Mouse (Mus musculus): Measurements from ENCODE around the gene Tbc1d14. TPM values are rescaled to one million over a fixed set of nuclear protein-coding genes. Genes with fewer than 3 reads are reported as not detected.

Tbc1d14 gene
- polyA plus RNA-seq, 1 experiment from 2014 or later: 118 TPM

DNA sequence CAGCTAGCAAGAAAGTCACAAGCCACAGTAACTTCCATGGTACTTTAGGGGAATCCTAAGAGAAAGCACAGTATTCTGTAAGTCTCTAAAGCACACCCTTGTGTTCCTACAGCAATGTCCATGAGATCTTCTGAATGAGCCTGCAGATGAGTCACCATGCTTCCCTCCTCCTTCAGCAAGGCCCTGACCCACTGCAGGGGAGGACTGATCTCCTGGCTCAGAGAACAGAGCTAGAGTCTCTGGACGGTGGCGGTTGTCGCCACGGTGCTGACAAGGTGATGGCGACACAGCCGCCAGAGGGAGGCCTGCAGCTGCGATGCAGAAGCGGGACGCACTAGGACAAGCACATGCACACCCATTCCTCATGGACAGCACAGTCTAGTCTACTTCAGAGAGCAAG, 9.0 kb upstream of the Tbc1d14 start:
- Histone ChIP-seq H3K9ac (replicated peaks; ENCODE audit: low read depth, low read length) (no peak overlapping the region), H3K4me2 (ENCODE audit: low read length) (no peak overlapping the region), H3K36me3 (ENCODE audit: control insufficient read depth, insufficient read depth) (peaks cover 37% of the 10 kb centered on the region), H3K4me1 (replicated peaks; ENCODE audit: control insufficient read depth, insufficient read depth, low read length) (no peaks in the 10 kb centered on the region), H3K27ac (ENCODE audit: low read length) (no peak overlapping the region), H3K9me3 (ENCODE audit: control insufficient read depth, low read length) (no peaks in the 10 kb centered on the region), H3K27me3 (replicated peaks; ENCODE audit: control insufficient read depth, insufficient read depth, low read length) (no peaks in the 10 kb centered on the region), H3K4me3 (replicated peaks; ENCODE audit: low read length) (no peak overlapping the region)
- 94% methylated on average over 9 of the region's 9 CpGs for whole genome bisulfite sequencing
- ATAC-seq: no peak

DNA sequence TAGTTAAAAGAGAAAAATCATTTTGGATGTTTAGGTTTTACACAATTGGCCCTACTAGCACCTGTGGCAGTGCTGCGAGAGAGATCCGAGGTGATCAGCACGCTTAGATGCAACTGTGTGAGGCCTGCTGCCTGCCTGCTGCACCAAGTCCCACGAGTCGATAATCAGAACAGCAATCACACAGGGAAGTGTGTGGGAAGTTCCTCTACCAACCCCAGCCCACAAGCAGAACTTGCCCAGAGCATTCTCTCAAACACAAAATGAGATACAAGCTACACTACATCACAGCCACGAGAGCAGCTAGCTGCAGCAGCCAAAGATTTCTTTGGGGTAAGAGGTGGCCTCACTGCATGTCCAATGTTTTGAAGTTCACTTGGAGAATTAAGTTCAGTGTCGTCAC, 8.4 kb upstream of the Tbc1d14 start:
- Histone ChIP-seq H3K4me3 (replicated peaks; ENCODE audit: low read length) (no peak overlapping the region), H3K4me2 (ENCODE audit: low read length) (no peak overlapping the region), H3K27ac (ENCODE audit: low read length) (no peak overlapping the region), H3K9me3 (ENCODE audit: control insufficient read depth, low read length) (no peaks in the 10 kb centered on the region), H3K27me3 (replicated peaks; ENCODE audit: control insufficient read depth, insufficient read depth, low read length) (no peaks in the 10 kb centered on the region), H3K9ac (replicated peaks; ENCODE audit: low read depth, low read length) (no peak overlapping the region), H3K36me3 (ENCODE audit: control insufficient read depth, insufficient read depth) (peaks cover 33% of the 10 kb centered on the region), H3K4me1 (replicated peaks; ENCODE audit: control insufficient read depth, insufficient read depth, low read length) (no peaks in the 10 kb centered on the region)
- 93% methylated on average over 7 of the region's 7 CpGs for WGBS
- ATAC-seq: no peak

DNA sequence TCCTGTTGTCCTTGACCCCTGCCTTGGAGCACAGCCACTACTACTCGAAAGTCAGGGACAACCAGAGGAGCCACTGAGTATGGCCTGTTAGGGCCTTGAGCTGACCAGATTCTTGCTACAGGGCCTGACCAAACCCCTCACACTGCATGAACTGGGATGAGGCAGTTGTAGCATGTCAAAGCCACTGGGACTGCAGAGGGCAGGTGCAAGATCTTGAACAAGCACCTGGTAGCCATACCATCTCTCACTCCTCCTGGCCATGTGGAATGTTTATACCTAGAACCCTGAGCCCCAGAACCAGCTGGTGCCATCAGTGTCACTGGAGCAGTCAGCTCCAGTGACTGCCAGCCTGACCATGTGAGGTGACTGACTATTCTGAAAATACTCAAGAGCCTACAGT, 5.8 kb upstream of the Tbc1d14 start:
- Histone ChIP-seq H3K4me2 (ENCODE audit: low read length) (no peak overlapping the region), H3K36me3 (ENCODE audit: control insufficient read depth, insufficient read depth) (peaks cover 20% of the 10 kb centered on the region), H3K9me3 (ENCODE audit: control insufficient read depth, low read length) (no peaks in the 10 kb centered on the region), H3K4me3 (replicated peaks; ENCODE audit: low read length) (no peak overlapping the region), H3K27ac (ENCODE audit: low read length) (no peak overlapping the region), H3K4me1 (replicated peaks; ENCODE audit: control insufficient read depth, insufficient read depth, low read length) (no peaks in the 10 kb centered on the region), H3K9ac (replicated peaks; ENCODE audit: low read depth, low read length) (no peak overlapping the region), H3K27me3 (replicated peaks; ENCODE audit: control insufficient read depth, insufficient read depth, low read length) (no peaks in the 10 kb centered on the region)
- ATAC-seq: no peak
- WGBS: 95% methylated on average over 1 of the region's 1 CpGs

DNA sequence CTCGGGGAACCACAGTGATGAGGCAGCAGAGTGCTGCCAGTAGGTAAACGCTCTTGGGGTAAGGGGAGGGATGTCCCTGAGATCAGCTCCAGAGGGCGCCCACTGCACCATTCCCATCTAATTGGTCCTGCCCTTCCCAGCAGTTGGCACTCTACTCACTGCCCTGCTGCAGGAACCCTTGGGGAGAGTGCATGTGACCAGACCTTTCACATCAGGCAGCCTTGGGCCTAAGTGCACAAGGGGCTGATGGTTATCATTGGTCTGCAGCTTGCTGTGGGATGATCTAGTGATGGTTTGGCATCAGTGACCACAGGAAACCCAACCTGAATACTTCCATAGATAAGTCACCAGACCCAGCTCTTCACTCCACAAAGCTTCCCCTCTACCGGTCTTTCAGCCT, 4.6 kb upstream of the Tbc1d14 start:
- no peaks in the 10 kb centered on the region for H3K4me1 ChIP-seq (replicated peaks; ENCODE audit: control insufficient read depth, insufficient read depth, low read length)
- no peak overlapping the region for H3K4me2 ChIP-seq (ENCODE audit: low read length)
- WGBS: 37% methylated on average over 4 of the region's 4 CpGs
- no peak overlapping the region for H3K27ac ChIP-seq (ENCODE audit: low read length)
- H3K9ac ChIP-seq (replicated peaks; ENCODE audit: low read depth, low read length): no peak overlapping the region
- peaks cover 20% of the 10 kb centered on the region for H3K36me3 ChIP-seq (ENCODE audit: control insufficient read depth, insufficient read depth)
- no peaks in the 10 kb centered on the region for H3K9me3 ChIP-seq (ENCODE audit: control insufficient read depth, low read length)
- no peak overlapping the region for H3K4me3 ChIP-seq (replicated peaks; ENCODE audit: low read length)
- H3K27me3 ChIP-seq (replicated peaks; ENCODE audit: control insufficient read depth, insufficient read depth, low read length): no peaks in the 10 kb centered on the region
- ATAC-seq: no peak

DNA sequence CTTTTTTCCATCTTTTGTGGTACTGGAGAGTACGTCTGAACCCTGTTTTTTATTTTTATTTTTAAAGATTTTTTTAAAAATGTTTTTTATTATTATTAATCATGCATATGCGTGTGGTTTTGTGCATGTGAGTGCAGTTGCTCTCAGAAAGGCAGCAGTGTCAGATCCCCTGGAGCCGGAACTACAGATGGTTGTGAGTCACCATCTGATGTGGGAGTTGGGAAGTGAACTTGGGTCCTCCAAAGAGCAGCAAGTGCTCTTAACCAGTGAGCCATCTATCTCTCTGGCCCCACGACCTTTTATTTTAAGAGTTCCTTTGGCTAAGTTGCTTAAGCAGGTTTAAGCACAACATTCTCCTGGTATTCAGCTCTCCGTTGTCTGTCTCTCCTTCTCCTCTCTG, 3.1 kb upstream of the Tbc1d14 start:
- H3K4me3 ChIP-seq (replicated peaks; ENCODE audit: low read length): no peak overlapping the region
- peaks cover 7% of the 10 kb centered on the region for H3K36me3 ChIP-seq (ENCODE audit: control insufficient read depth, insufficient read depth)
- H3K9ac ChIP-seq (replicated peaks; ENCODE audit: low read depth, low read length): no peak overlapping the region
- H3K27me3 ChIP-seq (replicated peaks; ENCODE audit: control insufficient read depth, insufficient read depth, low read length): no peaks in the 10 kb centered on the region
- H3K4me2 ChIP-seq (ENCODE audit: low read length): no peak overlapping the region
- no peaks in the 10 kb centered on the region for H3K4me1 ChIP-seq (replicated peaks; ENCODE audit: control insufficient read depth, insufficient read depth, low read length)
- 76% methylated on average over 5 of the region's 5 CpGs for WGBS
- no peak for ATAC-seq
- no peak overlapping the region for H3K27ac ChIP-seq (ENCODE audit: low read length)
- no peaks in the 10 kb centered on the region for H3K9me3 ChIP-seq (ENCODE audit: control insufficient read depth, low read length)

DNA sequence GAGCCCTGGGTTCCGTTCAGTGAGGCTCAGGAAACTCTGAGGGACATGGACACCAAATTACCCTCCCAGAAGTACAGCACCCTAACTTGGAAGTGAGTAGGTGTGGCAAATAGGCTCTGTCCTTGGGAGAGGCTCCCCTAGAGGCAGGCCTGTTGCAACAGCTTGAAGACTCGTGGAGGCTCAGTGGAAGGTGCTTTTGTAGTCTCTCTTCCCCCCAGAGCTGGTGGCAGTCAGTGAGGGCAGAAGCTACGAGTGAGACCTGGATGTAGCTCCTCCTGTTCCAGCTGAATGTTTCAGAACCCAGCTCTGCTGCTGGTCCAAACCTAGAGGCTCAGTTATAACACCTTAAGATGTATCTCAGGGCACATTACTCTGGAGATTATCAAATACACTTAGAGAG, 2.0 kb upstream of the Tbc1d14 start:
- Histone ChIP-seq H3K9me3 (ENCODE audit: control insufficient read depth, low read length) (no peaks in the 10 kb centered on the region), H3K4me1 (replicated peaks; ENCODE audit: control insufficient read depth, insufficient read depth, low read length) (no peaks in the 10 kb centered on the region), H3K36me3 (ENCODE audit: control insufficient read depth, insufficient read depth) (peaks cover 4% of the 10 kb centered on the region; the same call in 1 of the 2 replicates), H3K27ac (ENCODE audit: low read length) (no peak overlapping the region), H3K4me2 (ENCODE audit: low read length) (no peak overlapping the region), H3K9ac (replicated peaks; ENCODE audit: low read depth, low read length) (no peak overlapping the region), H3K27me3 (replicated peaks; ENCODE audit: control insufficient read depth, insufficient read depth, low read length) (no peaks in the 10 kb centered on the region), H3K4me3 (replicated peaks; ENCODE audit: low read length) (no peak overlapping the region)
- WGBS: 32% methylated on average over 3 of the region's 3 CpGs
- ATAC-seq: no peak

DNA sequence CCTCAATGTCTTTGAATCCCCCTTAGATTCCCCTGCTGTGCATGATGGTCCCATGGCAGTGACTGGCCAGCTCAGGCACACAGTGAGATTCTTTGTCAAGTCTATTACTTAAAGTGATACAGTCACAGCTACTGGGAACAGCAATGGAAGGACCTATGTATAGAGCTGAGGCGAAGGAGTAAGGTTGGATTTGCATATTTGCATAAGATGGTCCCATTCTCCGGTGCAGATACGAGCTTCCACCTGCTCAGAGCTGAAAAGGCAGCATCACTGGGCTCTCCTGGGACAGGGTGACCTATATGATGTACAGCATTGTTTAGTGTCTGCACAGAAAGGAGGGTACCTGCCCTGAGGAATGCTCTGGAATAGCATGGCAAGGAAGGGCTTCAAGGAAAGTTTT, 1.3 kb upstream of the Tbc1d14 start:
- Histone ChIP-seq H3K4me2 (ENCODE audit: low read length) (no peak overlapping the region), H3K27me3 (replicated peaks; ENCODE audit: control insufficient read depth, insufficient read depth, low read length) (no peaks in the 10 kb centered on the region), H3K27ac (ENCODE audit: low read length) (no peak overlapping the region), H3K4me1 (replicated peaks; ENCODE audit: control insufficient read depth, insufficient read depth, low read length) (no peaks in the 10 kb centered on the region), H3K4me3 (replicated peaks; ENCODE audit: low read length) (no peak overlapping the region), H3K9ac (replicated peaks; ENCODE audit: low read depth, low read length) (no peak overlapping the region), H3K9me3 (ENCODE audit: control insufficient read depth, low read length) (no peaks in the 10 kb centered on the region), H3K36me3 (ENCODE audit: control insufficient read depth, insufficient read depth) (no peaks in the 10 kb centered on the region; the same call in 1 of the 2 replicates)
- WGBS: 80% methylated on average over 3 of the region's 3 CpGs
- no peak for ATAC-seq

DNA sequence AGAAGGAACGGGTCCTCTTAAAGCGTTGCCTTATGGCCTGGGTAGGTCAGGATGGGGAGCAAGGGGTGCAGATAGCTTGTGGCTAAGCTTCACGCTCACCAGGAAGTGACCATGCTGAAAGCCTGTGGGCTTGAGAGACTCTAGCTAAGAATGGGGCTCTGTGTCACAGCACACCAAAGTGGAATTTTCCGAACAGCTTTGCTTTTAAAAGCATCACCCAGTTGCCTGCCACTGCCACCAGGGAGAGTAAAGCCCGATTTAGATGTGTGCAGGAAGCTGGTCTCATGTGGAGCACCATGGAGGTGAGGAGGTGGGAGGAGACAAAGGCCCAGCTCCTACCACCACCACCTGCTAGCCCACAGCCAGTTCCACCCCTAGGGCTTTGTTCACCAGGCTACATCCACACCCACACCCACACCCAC, 2.6 kb downstream of the Tbc1d14 start:
- no peaks in the 10 kb centered on the region for H3K27me3 ChIP-seq (replicated peaks; ENCODE audit: control insufficient read depth, insufficient read depth, low read length)
- no peaks in the 10 kb centered on the region for H3K4me1 ChIP-seq (replicated peaks; ENCODE audit: control insufficient read depth, insufficient read depth, low read length)
- H3K27ac ChIP-seq (ENCODE audit: low read length): no peak overlapping the region
- WGBS: 66% methylated on average over 5 of the region's 5 CpGs
- ATAC-seq: no peak
- no peaks in the 10 kb centered on the region for H3K9me3 ChIP-seq (ENCODE audit: control insufficient read depth, low read length)
- no peak overlapping the region for H3K9ac ChIP-seq (replicated peaks; ENCODE audit: low read depth, low read length)
- no peak overlapping the region for H3K4me2 ChIP-seq (ENCODE audit: low read length)
- no peaks in the 10 kb centered on the region for H3K36me3 ChIP-seq (ENCODE audit: control insufficient read depth, insufficient read depth)
- no peak overlapping the region for H3K4me3 ChIP-seq (replicated peaks; ENCODE audit: low read length)

DNA sequence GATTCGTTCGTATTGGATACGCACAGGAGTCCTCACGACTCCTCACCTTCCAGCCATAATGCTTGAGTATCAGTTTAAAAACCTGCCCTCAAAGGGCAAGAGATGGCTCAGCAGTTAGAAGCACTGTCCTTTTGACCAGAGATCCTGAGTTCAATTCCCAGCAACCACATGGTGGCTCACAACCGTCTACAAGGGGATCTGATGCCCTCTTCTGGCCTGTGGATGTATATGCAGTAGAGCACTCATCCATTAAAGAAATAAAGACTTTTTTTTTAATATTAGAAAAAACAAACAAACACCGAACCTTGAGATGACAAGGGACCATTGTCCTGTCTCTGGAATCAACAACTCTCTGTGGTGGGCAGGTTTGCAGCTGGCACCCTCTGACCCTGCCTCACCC, 8.8 kb downstream of the Tbc1d14 start:
- peaks cover 12% of the 10 kb centered on the region for H3K4me1 ChIP-seq (replicated peaks; ENCODE audit: control insufficient read depth, insufficient read depth, low read length)
- H3K4me3 ChIP-seq (replicated peaks; ENCODE audit: low read length): no peak overlapping the region
- WGBS: 70% methylated on average over 6 of the region's 6 CpGs
- H3K36me3 ChIP-seq (ENCODE audit: control insufficient read depth, insufficient read depth): no peaks in the 10 kb centered on the region
- ATAC-seq: no peak
- H3K9ac ChIP-seq (replicated peaks; ENCODE audit: low read depth, low read length): no peak overlapping the region
- no peaks in the 10 kb centered on the region for H3K27me3 ChIP-seq (replicated peaks; ENCODE audit: control insufficient read depth, insufficient read depth, low read length)
- H3K4me2 ChIP-seq (ENCODE audit: low read length): no peak overlapping the region
- H3K27ac ChIP-seq (ENCODE audit: low read length): no peak overlapping the region
- H3K9me3 ChIP-seq (ENCODE audit: control insufficient read depth, low read length): no peaks in the 10 kb centered on the region

DNA sequence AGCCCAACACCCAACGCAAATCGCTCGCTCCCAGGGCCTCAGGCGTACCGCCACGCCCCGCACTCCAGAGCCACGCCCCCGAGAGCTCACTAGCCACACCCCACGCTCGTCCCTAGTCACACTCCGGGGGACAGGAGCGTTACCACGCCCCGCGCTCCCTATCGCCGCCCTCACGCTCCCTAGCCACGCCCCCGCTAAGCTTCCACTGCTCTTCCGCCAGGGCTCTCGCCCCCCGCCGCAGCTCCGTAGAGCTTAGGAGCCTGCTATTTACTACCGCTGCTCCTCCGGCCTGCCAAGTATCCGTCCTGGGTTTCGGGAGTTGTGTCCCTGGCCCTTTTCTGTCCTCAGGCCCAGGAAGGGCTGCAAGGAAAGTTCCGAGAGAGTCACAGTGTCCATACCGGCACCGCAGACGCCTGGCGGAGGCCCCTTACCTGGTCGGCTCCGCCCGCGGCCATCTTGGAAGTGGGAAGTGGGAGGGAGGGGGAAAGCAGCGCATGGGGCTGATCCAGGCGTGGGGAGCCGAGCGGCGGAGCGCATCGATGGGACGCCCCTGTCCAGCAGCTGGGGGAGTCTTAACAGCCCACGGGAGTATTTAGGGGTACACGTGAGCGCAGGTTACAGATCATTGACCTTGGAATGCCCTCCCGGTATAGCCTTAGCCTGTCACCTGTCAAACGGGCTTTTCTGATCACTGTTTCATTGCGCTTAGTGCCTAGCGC, 11.0 kb downstream of the Tbc1d14 start:
- Histone ChIP-seq H3K4me1 (replicated peaks; ENCODE audit: control insufficient read depth, insufficient read depth, low read length) (peaks cover 12% of the 10 kb centered on the region), H3K9ac (replicated peaks; ENCODE audit: low read depth, low read length) (peak overlapping the region; percentile 78), H3K36me3 (ENCODE audit: control insufficient read depth, insufficient read depth) (no peaks in the 10 kb centered on the region), H3K27ac (ENCODE audit: low read length) (peak overlapping the region; percentile 94), H3K27me3 (replicated peaks; ENCODE audit: control insufficient read depth, insufficient read depth, low read length) (no peaks in the 10 kb centered on the region), H3K4me2 (ENCODE audit: low read length) (peak overlapping the region; percentile 90), H3K4me3 (replicated peaks; ENCODE audit: low read length) (peak overlapping the region; percentile 91), H3K9me3 (ENCODE audit: control insufficient read depth, low read length) (no peaks in the 10 kb centered on the region)
- 2% methylated on average over 53 of the region's 54 CpGs for WGBS
- peak; percentile 96 for ATAC-seq

All from forebrain, embryonic 16.5 days (tissue).